Mouse (Mus musculus): ENCODE data around the gene Eepd1. TPM values are rescaled to one million over a fixed set of nuclear protein-coding genes. Genes with fewer than 3 reads are reported as not detected.

Eepd1 gene
- polyA plus RNA-seq, 1 experiment from 2014 or later, result 6.0 TPM

DNA sequence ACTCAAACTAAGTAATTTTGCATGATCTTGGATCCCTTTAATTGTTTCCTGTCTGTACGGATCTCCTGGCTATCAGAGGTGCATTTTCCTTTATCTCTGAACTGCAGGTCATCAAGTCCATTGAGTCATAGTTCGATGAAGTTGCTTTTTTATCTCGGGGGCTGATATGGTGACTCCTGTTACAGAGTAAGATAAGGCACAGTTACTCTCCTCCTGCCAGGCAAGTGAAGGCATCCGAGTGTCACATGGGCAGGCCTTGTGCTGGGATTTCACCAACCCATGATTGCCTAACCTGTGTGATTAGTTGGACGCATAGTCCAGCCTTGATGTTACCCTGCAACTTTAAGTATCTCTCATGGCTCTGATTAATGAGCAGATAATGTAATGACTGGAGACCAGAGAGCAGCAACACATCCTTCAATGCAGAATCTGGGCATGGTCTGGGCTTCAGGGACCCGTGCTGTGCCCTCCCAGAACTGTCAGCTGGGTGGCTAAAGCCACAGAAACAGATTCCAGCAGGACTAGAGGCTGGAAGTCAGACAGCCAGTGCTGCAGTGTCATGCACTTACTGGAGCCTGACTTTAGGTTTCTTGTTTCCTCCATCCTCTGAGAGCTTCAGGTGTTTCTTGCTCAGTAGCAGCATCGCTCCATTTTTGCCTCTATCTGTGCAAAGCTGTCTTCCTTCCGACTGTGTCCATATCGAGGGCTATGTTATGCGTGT lies 20.4 kb upstream of the Eepd1 start:
- Histone ChIP-seq H3K9me3 (ENCODE audit: control insufficient read depth, low read length) (no peaks in the 10 kb centered on the region), H3K36me3 (ENCODE audit: control insufficient read depth, insufficient read depth, low read length) (no peaks in the 10 kb centered on the region), H3K4me2 (ENCODE audit: low read length) (no peak overlapping the region), H3K4me1 (replicated peaks; ENCODE audit: control insufficient read depth, insufficient read depth, low read length) (no peaks in the 10 kb centered on the region), H3K4me3 (ENCODE audit: low read depth, low read length) (no peak overlapping the region), H3K9ac (ENCODE audit: low read length) (no peak overlapping the region), H3K27me3 (replicated peaks; ENCODE audit: control insufficient read depth, insufficient read depth, low read length) (no peaks in the 10 kb centered on the region), H3K27ac (ENCODE audit: low read depth) (no peak overlapping the region)
- WGBS, result 70% methylated on average over 10 of the region's 10 CpGs
- DNase-seq (ENCODE audit: low spot score) (no peak), ATAC-seq (replicated peaks; ENCODE audit: low FRiP score, low TSS enrichment, low read depth) (no peak; the same call in 1 of the 2 replicates)

DNA sequence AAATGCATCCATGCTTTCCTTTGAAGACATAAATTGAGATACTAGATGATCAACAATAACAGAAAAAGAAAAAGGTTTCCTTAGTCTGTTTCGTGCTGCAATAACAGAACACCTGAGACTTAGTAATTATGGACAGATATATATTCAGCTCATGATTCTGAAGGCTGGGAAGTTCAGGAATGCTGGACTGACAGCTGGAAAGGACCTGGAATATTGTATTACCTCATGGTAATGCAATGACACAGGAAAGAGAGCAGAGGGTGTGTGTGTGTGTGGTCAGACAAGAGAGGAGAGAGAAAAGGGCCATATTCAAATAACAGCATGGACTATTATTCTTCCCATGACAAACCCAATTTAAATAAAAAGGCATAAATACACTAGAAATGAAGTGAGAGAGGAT lies 17.0 kb upstream of the Eepd1 start:
- no peak overlapping the region for H3K27ac ChIP-seq (ENCODE audit: low read depth)
- no peaks in the 10 kb centered on the region for H3K4me1 ChIP-seq (replicated peaks; ENCODE audit: control insufficient read depth, insufficient read depth, low read length)
- H3K4me3 ChIP-seq (ENCODE audit: low read depth, low read length), result no peak overlapping the region
- no peaks in the 10 kb centered on the region for H3K27me3 ChIP-seq (replicated peaks; ENCODE audit: control insufficient read depth, insufficient read depth, low read length)
- ATAC-seq (replicated peaks; ENCODE audit: low FRiP score, low TSS enrichment, low read depth) (no peak), DNase-seq (ENCODE audit: low spot score) (no peak)
- no peaks in the 10 kb centered on the region for H3K36me3 ChIP-seq (ENCODE audit: control insufficient read depth, insufficient read depth, low read length)
- H3K9ac ChIP-seq (ENCODE audit: low read length), result no peak overlapping the region
- H3K9me3 ChIP-seq (ENCODE audit: control insufficient read depth, low read length), result no peaks in the 10 kb centered on the region
- H3K4me2 ChIP-seq (ENCODE audit: low read length), result no peak overlapping the region
- WGBS, result 81% methylated on average over 1 of the region's 1 CpGs

DNA sequence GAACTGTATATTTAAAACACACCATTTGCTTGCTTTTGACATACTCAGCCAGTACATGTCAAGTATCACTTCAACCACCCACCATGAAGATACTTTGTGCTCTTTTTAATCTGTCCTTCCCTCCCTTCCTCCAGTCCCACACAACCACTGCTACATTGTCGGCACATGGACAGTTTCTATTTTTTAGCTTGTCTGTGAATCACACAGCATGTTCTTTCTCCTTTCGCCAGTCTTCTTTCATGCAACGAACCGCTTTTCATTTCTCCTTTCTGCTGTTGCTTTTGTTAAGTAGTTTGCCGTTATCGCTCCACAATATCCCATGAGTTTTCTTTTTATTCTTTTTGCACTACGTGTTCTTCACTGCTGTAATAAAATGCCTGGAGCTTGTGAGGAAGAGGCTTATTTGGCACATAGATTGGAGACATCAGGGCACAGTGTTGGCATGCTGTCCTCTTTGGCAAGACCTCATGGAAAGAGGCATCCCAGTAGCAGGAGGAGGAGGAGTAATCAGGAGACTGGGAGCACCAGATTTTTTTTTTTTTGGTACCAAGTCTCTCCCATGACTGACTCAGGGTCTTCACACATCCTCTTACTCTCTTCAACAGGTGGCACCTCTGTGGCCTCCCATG lies 1.8 kb upstream of the Eepd1 start:
- H3K27ac ChIP-seq (ENCODE audit: low read depth), result no peak overlapping the region
- no peak overlapping the region for H3K4me2 ChIP-seq (ENCODE audit: low read length)
- DNase-seq (ENCODE audit: low spot score) (no peak), ATAC-seq (replicated peaks; ENCODE audit: low FRiP score, low TSS enrichment, low read depth) (no peak)
- 93% methylated on average over 7 of the region's 7 CpGs for WGBS
- H3K27me3 ChIP-seq (replicated peaks; ENCODE audit: control insufficient read depth, insufficient read depth, low read length), result no peaks in the 10 kb centered on the region
- no peaks in the 10 kb centered on the region for H3K36me3 ChIP-seq (ENCODE audit: control insufficient read depth, insufficient read depth, low read length)
- H3K4me1 ChIP-seq (replicated peaks; ENCODE audit: control insufficient read depth, insufficient read depth, low read length), result no peaks in the 10 kb centered on the region; the same call in 1 of the 2 replicates
- no peak overlapping the region for H3K9ac ChIP-seq (ENCODE audit: low read length)
- no peaks in the 10 kb centered on the region for H3K9me3 ChIP-seq (ENCODE audit: control insufficient read depth, low read length)
- H3K4me3 ChIP-seq (ENCODE audit: low read depth, low read length), result no peak overlapping the region

DNA sequence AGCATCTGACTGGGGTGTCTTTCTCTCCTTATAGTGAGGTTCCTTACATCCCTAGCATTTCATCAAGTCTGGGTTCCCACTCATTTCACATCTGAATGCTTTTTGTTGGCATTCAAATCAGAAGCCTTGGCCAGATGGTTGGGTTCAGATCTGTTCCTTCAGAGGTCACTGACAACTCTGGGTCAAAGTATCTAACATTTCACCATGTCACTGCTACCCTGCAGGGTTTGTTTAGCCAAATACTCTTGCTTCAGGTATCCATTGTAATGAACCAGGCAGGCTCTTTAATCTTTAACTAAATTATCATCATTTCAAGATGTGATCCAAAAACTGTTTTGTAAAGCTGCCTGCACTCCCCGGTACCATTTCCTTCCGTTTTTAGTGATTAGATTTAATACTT lies 671 bp upstream of the Eepd1 start:
- no peaks in the 10 kb centered on the region for H3K27me3 ChIP-seq (replicated peaks; ENCODE audit: control insufficient read depth, insufficient read depth, low read length)
- DNase-seq (ENCODE audit: low spot score) (no peak), ATAC-seq (replicated peaks; ENCODE audit: low FRiP score, low TSS enrichment, low read depth) (no peak)
- no peaks in the 10 kb centered on the region for H3K9me3 ChIP-seq (ENCODE audit: control insufficient read depth, low read length)
- no peak overlapping the region for H3K9ac ChIP-seq (ENCODE audit: low read length)
- peak overlapping the region; percentile 86 for H3K4me2 ChIP-seq (ENCODE audit: low read length)
- WGBS, result 91% methylated on average over 2 of the region's 2 CpGs
- no peak overlapping the region for H3K4me3 ChIP-seq (ENCODE audit: low read depth, low read length)
- H3K27ac ChIP-seq (ENCODE audit: low read depth), result no peak overlapping the region
- no peaks in the 10 kb centered on the region for H3K36me3 ChIP-seq (ENCODE audit: control insufficient read depth, insufficient read depth, low read length)
- H3K4me1 ChIP-seq (replicated peaks; ENCODE audit: control insufficient read depth, insufficient read depth, low read length), result peaks cover 2% of the 10 kb centered on the region; the same call in 1 of the 2 replicates

DNA sequence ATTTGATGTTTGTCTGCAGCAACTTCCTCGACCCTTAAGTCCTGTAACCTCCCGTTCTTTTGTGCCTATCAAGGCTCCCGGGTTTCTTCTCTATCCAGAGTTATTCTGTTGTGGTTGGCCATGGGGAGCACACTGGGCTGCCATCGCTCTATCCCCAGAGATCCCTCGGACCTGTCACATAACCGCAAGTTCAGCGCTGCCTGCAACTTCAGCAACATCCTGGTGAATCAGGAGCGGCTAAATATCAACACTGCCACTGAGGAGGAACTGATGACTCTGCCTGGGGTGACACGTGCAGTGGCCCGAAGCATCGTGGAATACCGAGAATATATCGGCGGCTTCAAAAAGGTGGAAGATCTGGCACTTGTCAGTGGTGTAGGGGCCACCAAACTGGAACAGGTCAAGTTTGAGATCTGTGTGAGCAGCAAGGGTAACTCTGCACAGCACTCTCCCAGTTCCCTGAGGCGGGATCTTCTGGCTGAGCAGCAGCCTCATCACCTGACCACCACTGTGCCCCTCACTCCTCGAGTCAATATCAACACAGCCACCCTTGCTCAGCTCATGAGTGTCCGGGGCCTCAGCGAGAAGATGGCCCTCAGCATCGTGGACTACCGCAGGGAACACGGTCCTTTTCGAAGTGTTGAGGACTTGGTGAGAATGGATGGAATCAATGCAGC lies 1.1 kb downstream of the Eepd1 start:
- Histone ChIP-seq H3K36me3 (ENCODE audit: control insufficient read depth, insufficient read depth, low read length) (no peaks in the 10 kb centered on the region), H3K27me3 (replicated peaks; ENCODE audit: control insufficient read depth, insufficient read depth, low read length) (no peaks in the 10 kb centered on the region), H3K4me3 (ENCODE audit: low read depth, low read length) (peak overlapping the region; percentile 71), H3K9me3 (ENCODE audit: control insufficient read depth, low read length) (no peaks in the 10 kb centered on the region), H3K9ac (ENCODE audit: low read length) (peak overlapping the region; percentile 66; the same call in 1 of the 2 replicates), H3K4me1 (replicated peaks; ENCODE audit: control insufficient read depth, insufficient read depth, low read length) (peaks cover 2% of the 10 kb centered on the region; the same call in 1 of the 2 replicates), H3K27ac (ENCODE audit: low read depth) (no peak overlapping the region), H3K4me2 (ENCODE audit: low read length) (peak overlapping the region; percentile 86)
- ATAC-seq (replicated peaks; ENCODE audit: low FRiP score, low TSS enrichment, low read depth) (no peak), DNase-seq (ENCODE audit: low spot score) (peak; percentile 68)
- WGBS, result 49% methylated on average over 22 of the region's 22 CpGs

DNA sequence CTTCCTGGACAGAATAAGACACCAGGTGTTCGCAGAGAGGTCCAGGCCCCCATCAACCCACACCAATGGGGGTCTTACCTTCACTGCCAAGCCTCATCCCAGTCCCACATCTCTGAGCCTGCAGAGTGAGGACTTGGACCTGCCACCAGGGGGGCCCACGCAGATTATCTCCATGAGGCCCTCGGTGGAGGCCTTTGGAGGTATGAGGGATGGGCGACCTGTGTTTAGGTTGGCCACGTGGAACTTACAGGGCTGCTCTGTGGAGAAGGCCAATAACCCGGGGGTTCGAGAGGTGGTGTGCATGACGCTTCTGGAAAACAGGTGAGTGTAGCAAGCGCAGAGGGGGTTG lies 1.6 kb downstream of the Eepd1 start:
- Histone ChIP-seq H3K27ac (ENCODE audit: low read depth) (no peak overlapping the region), H3K27me3 (replicated peaks; ENCODE audit: control insufficient read depth, insufficient read depth, low read length) (no peaks in the 10 kb centered on the region), H3K9ac (ENCODE audit: low read length) (no peak overlapping the region), H3K36me3 (ENCODE audit: control insufficient read depth, insufficient read depth, low read length) (no peaks in the 10 kb centered on the region), H3K4me3 (ENCODE audit: low read depth, low read length) (no peak overlapping the region), H3K4me2 (ENCODE audit: low read length) (0 out of 2 replicates have a peak overlapping the region, but pooled peaks have one; percentile 86), H3K9me3 (ENCODE audit: control insufficient read depth, low read length) (no peaks in the 10 kb centered on the region), H3K4me1 (replicated peaks; ENCODE audit: control insufficient read depth, insufficient read depth, low read length) (peaks cover 2% of the 10 kb centered on the region; the same call in 1 of the 2 replicates)
- 78% methylated on average over 9 of the region's 9 CpGs for WGBS
- DNase-seq (ENCODE audit: low spot score), result peak; percentile 48
- no peak for ATAC-seq (replicated peaks; ENCODE audit: low FRiP score, low TSS enrichment, low read depth)

DNA sequence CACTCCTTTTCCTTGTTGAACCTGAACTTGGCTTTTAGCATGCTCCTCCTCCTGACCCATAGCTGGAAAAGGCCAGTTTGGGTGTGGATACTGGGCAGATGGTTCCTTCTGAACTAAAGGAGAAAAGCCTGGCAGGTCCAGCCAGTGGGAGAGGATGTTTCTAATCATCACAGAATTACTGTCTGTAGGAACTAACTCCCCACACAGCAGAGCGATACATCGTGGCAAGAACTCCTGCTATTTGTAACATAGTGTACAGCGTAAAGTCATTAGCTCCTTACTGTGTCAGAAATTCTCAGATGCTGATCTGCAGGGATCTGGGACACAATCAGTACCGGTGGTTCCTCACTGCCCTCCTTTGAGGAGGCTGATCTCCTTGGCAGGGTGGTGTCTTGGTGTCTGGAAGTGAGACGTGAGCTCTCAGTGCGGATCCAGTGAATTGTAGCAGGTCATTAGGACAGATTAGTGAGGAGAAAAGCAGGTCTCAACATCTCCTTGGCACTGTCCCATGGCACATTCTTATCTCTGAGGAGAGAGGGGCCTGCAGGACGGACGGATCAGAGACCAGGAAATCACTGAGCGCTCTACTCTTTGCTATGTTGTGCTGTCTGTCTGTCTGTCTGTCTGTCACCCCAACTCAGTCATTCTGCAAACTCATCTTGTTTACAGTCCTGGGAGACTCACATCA lies 2.7 kb downstream of the Eepd1 start:
- no peak overlapping the region for H3K4me2 ChIP-seq (ENCODE audit: low read length)
- WGBS, result 76% methylated on average over 9 of the region's 9 CpGs
- no peak for ATAC-seq (replicated peaks; ENCODE audit: low FRiP score, low TSS enrichment, low read depth)
- no peaks in the 10 kb centered on the region for H3K36me3 ChIP-seq (ENCODE audit: control insufficient read depth, insufficient read depth, low read length)
- no peaks in the 10 kb centered on the region for H3K27me3 ChIP-seq (replicated peaks; ENCODE audit: control insufficient read depth, insufficient read depth, low read length)
- no peak for DNase-seq (ENCODE audit: low spot score)
- H3K9ac ChIP-seq (ENCODE audit: low read length), result no peak overlapping the region
- no peak overlapping the region for H3K4me3 ChIP-seq (ENCODE audit: low read depth, low read length)
- peaks cover 2% of the 10 kb centered on the region; the same call in 1 of the 2 replicates for H3K4me1 ChIP-seq (replicated peaks; ENCODE audit: control insufficient read depth, insufficient read depth, low read length)
- no peaks in the 10 kb centered on the region for H3K9me3 ChIP-seq (ENCODE audit: control insufficient read depth, low read length)
- H3K27ac ChIP-seq (ENCODE audit: low read depth), result no peak overlapping the region

DNA sequence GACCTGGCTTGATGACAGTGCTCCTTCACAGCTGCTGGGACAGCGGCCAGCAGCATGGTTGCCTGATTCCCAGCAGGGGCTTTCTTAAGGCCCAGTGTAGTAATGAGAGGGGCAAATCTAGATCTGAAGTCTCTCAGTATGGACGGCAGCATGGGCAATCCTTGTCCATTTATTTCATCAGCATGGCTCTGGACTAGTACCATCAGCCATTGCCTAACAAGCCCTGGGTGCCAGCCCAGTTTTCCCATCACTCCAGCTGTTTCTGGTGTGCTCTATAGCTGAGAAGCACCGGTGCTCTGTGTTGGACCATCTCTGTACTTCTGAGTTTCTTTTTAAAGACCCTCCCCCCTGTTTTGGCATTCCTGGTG lies 3.3 kb downstream of the Eepd1 start:
- Histone ChIP-seq H3K4me2 (ENCODE audit: low read length) (no peak overlapping the region), H3K27ac (ENCODE audit: low read depth) (no peak overlapping the region), H3K4me3 (ENCODE audit: low read depth, low read length) (no peak overlapping the region), H3K9me3 (ENCODE audit: control insufficient read depth, low read length) (no peaks in the 10 kb centered on the region), H3K27me3 (replicated peaks; ENCODE audit: control insufficient read depth, insufficient read depth, low read length) (no peaks in the 10 kb centered on the region), H3K9ac (ENCODE audit: low read length) (no peak overlapping the region), H3K4me1 (replicated peaks; ENCODE audit: control insufficient read depth, insufficient read depth, low read length) (peaks cover 2% of the 10 kb centered on the region; the same call in 1 of the 2 replicates), H3K36me3 (ENCODE audit: control insufficient read depth, insufficient read depth, low read length) (no peaks in the 10 kb centered on the region)
- peak; percentile 36 for DNase-seq (ENCODE audit: low spot score)
- 81% methylated on average over 3 of the region's 3 CpGs for WGBS
- no peak for ATAC-seq (replicated peaks; ENCODE audit: low FRiP score, low TSS enrichment, low read depth)

Data from intestine, embryonic 14.5 days (tissue).